Mouse (Mus musculus) thymus, adult 2 months (tissue): ENCODE measurements around the gene Nt5dc3.

Experiments used
- CTCF ChIP-seq: fragments of 200-500 bp; IDR thresholded peaks from 2 replicates; pipeline ENCODE4 v1.5.1; 2012; ENCODE audit warnings: mild to moderate bottlenecking, control low read depth, low read length, moderate library complexity, borderline replicate concordance; ENCODE audit not compliant: control insufficient read depth, poor library complexity, insufficient read depth; ENCODE audit errors: extremely low read depth
- POLR2A ChIP-seq: fragments of 200-500 bp; IDR thresholded peaks from 2 replicates; pipeline ENCODE4 v1.6.1; 2012; ENCODE audit warnings: mild to moderate bottlenecking, low read length, control low read depth, moderate library complexity; ENCODE audit not compliant: control insufficient read depth, poor library complexity, insufficient read depth; ENCODE audit errors: extremely low read depth

- TF ChIP-seq CTCF (no peak), POLR2A (no peak)
Observed at GRCm38 (mm10) chr10:86794794-86795535, 16.2 kb downstream of the Nt5dc3 start.
